Mouse (Mus musculus) lung, adult 2 months (tissue): ENCODE measurements around the gene Guk1.

Experiments used
- CTCF ChIP-seq: fragments of 200-500 bp; IDR thresholded peaks from 2 replicates; pipeline ENCODE4 v1.5.1; 2011; ENCODE audit warnings: mild to moderate bottlenecking, low read length, control low read depth; ENCODE audit not compliant: insufficient read depth
- POLR2A ChIP-seq: fragments of 200-500 bp; IDR thresholded peaks from 2 replicates; pipeline ENCODE4 v1.6.1; 2011; ENCODE audit warnings: low read depth, mild to moderate bottlenecking, control low read depth, low read length, borderline replicate concordance; ENCODE audit errors: extremely low read depth

DNA sequence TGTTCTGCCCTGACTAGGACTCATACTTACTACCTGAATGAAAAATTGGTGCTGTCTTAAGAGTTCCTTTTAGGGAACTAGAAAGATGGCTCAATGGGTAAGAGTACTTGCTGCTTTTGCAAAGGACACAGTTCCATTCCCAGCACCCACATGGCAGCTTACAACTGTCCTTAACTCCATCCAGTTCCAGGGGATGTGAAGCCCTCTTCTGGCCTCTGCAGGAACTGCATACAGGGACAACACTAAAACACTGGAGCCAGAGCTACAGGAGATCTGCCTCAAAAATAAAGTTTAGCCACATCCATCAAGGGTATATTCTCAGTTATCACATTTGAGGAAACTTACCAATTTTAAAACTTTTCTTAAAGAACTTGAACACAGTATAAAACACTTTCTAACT, 27.1 kb upstream of the Guk1 start:
- TF ChIP-seq CTCF (peak; percentile 49), POLR2A (no peak)
